Mouse (Mus musculus): ENCODE measurements at regions not wholly inside any gene's neighbourhood (a gene's known extent, or its start where the extent isn't known, plus 50 kb on each side); places are given as distances from the start of the nearest gene placed in this dataset.

DNA sequence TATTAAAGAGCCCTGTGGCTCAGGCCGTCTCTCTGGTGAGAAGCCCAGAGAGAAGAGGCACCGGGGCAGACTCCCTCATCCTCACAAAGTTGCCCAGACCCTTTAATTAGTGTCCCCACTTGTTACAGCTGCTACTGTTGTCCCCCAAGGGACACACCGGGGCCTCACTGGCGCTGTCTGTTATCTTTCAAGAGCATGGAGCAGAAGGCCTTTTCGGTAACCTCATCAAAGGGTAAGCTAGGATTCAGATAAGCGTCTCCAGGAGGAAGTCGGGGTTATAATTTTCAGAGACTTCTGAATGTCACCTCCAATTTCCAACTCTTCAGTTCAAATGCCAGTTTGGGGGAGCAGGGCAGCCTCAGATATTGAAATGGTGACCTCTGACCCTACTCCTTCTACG, 135.3 kb downstream of the Gm4791 start:
- H3K4me2 ChIP-seq = no peak overlapping the region
- H3K9me3 ChIP-seq = no peaks in the 10 kb centered on the region
- no peak overlapping the region for H3K27ac ChIP-seq (replicated peaks)
- H3K4me1 ChIP-seq (replicated peaks) = no peaks in the 10 kb centered on the region
- no peaks in the 10 kb centered on the region for H3K27me3 ChIP-seq
- 81% methylated on average over 8 of the region's 8 CpGs for WGBS
- no peak overlapping the region for H3K9ac ChIP-seq
- no peak for ATAC-seq (ENCODE audit: low FRiP score, low read depth)
- H3K36me3 ChIP-seq = no peaks in the 10 kb centered on the region
- H3K4me3 ChIP-seq = no peak overlapping the region

DNA sequence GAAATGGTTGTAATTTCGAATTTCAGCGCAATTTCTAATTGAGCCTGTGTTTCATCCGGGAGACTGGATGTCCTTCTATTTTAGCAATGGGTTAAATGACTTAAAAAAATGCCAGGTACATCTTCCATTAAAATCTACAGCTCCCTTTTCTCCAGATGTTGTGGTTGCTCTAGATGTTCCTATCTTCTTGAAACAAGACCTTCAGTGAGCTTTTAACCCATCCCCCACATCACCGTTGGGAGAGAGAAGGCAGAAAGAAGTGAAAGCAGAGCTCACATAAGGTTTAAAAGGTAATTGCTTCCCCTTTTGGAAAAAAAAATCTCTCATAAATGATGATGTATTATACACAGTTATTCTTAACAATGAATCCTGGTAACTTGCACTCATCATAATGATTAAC, 135.9 kb downstream of the Gm4791 start:
- 82% methylated on average over 4 of the region's 4 CpGs for WGBS
- no peak for ATAC-seq (ENCODE audit: low FRiP score, low read depth)
- H3K4me1 ChIP-seq (replicated peaks) = no peaks in the 10 kb centered on the region
- no peak overlapping the region for H3K4me2 ChIP-seq
- H3K27ac ChIP-seq (replicated peaks) = no peak overlapping the region
- H3K27me3 ChIP-seq = no peaks in the 10 kb centered on the region
- no peaks in the 10 kb centered on the region for H3K9me3 ChIP-seq
- H3K9ac ChIP-seq = no peak overlapping the region
- H3K4me3 ChIP-seq = no peak overlapping the region
- no peaks in the 10 kb centered on the region for H3K36me3 ChIP-seq

DNA sequence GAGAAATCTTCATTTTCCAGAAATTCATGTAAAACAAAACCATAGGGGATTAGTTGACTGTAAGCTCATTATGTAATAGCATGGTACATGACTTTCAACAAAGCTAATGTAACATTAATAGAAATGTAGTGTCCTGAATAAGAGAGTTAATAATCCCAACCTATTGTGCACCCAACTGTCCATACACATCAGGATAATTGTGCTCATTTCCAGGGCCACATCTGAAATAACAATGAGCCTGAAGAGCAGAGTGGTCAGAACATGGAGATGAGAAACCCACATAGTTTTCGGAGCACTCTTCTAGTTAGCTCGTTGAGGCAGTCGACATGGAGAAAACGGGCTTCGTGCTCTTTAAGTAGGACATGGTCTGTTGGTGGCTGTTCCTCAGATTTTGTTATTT, 138.1 kb downstream of the Gm4791 start:
- Histone ChIP-seq H3K27me3 (no peaks in the 10 kb centered on the region), H3K27ac (replicated peaks) (no peak overlapping the region), H3K9me3 (no peaks in the 10 kb centered on the region), H3K4me1 (replicated peaks) (no peaks in the 10 kb centered on the region), H3K4me2 (no peak overlapping the region), H3K4me3 (no peak overlapping the region), H3K36me3 (no peaks in the 10 kb centered on the region), H3K9ac (no peak overlapping the region)
- no peak for ATAC-seq (ENCODE audit: low FRiP score, low read depth)
- WGBS = 95% methylated on average over 5 of the region's 5 CpGs

DNA sequence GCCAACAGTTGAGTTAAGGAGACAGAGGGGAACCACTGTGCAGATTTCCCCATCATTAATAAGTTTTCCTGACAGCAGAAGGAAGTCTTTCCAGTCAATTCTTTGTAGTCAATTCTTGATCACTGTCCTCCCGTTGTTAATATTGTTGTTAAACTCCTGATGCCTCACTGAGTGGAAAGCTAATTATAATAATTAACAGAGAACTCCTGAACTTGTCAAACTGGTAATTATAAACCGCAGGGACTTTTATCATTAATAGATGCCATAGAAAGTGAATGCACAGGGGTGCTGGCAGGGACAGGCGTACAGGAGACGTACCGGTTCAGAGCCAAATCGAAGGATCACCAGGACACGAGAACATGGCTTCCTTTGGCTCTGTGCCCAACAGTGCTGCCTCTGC, 154.9 kb downstream of the Gm4791 start:
- H3K9me3 ChIP-seq = no peaks in the 10 kb centered on the region
- no peak overlapping the region for H3K27ac ChIP-seq (replicated peaks)
- no peak for ATAC-seq (ENCODE audit: low FRiP score, low read depth)
- H3K9ac ChIP-seq = no peak overlapping the region
- H3K27me3 ChIP-seq = no peaks in the 10 kb centered on the region
- no peak overlapping the region for H3K4me2 ChIP-seq
- WGBS = 73% methylated on average over 7 of the region's 7 CpGs
- no peaks in the 10 kb centered on the region for H3K36me3 ChIP-seq
- H3K4me1 ChIP-seq (replicated peaks) = no peaks in the 10 kb centered on the region
- no peak overlapping the region for H3K4me3 ChIP-seq

DNA sequence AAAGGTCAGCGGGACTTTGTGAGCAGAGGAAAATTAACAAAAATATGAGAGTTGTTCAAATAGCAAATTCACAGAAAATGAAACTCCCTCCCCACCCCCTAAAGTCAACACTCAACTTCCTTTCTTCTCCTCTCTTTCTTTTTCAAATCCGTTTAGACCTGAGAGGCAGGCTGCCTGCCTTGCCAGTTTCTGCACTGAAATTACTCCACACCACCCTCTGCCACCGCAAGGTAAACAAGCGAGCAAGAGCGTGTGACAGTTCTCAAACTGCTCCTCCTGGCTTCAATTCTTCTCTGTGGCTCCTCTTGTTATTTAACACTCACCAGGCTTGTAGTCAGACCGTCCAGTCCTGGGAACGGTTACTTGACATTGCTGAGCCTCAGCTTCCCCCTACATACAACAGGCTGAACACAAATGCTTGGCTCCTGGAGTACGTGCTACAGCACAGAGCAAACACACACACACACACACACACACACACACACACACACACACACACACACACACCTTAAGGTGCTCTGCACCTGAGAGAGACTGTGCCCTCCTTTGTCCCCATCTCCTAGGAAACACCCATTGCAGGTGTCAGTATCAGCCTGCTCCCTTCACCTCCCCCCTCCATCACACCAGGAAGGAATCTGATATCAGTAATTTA, 167.1 kb downstream of the Gm4791 start:
- no peak overlapping the region for H3K4me3 ChIP-seq
- H3K27me3 ChIP-seq = no peaks in the 10 kb centered on the region
- WGBS = 39% methylated on average over 8 of the region's 8 CpGs
- H3K9me3 ChIP-seq = no peaks in the 10 kb centered on the region
- no peak overlapping the region for H3K27ac ChIP-seq (replicated peaks)
- no peak overlapping the region for H3K4me2 ChIP-seq
- H3K4me1 ChIP-seq (replicated peaks) = peaks cover 7% of the 10 kb centered on the region
- no peaks in the 10 kb centered on the region for H3K36me3 ChIP-seq
- no peak overlapping the region for H3K9ac ChIP-seq
- ATAC-seq (ENCODE audit: low FRiP score, low read depth) = no peak

DNA sequence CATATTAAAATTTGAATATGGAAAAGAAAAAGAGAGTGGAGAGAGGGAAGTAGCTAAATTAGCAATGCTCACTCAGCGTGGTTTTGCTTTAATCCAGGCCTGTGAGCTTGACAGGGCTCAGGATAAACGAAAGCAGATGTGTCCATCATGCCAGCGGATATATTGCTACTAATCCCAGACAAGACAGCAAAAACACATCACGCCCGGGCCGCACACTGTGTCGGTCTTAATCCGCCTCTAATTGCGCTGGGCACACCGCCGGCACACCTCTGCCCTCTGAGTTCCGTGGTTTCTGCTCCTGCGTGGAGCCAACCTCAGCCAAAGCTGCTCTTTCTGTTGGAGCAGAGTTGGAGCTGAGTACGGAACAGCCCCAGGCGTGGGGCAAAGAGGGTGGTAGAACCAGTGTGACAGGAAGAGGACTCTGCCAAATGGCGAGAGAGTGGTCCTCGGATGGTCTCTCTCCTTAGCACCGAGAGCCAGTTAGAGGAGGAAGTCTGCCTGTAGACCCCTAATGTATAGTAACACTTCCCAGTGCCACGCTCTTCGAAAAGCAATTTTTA, 169.2 kb downstream of the Gm4791 start:
- no peak overlapping the region for H3K27ac ChIP-seq (replicated peaks)
- no peak overlapping the region for H3K9ac ChIP-seq
- 83% methylated on average over 20 of the region's 20 CpGs for WGBS
- no peaks in the 10 kb centered on the region for H3K27me3 ChIP-seq
- no peaks in the 10 kb centered on the region for H3K36me3 ChIP-seq
- no peak overlapping the region for H3K4me2 ChIP-seq
- peaks cover 7% of the 10 kb centered on the region for H3K4me1 ChIP-seq (replicated peaks)
- H3K9me3 ChIP-seq = no peaks in the 10 kb centered on the region
- no peak for ATAC-seq (ENCODE audit: low FRiP score, low read depth)
- no peak overlapping the region for H3K4me3 ChIP-seq

DNA sequence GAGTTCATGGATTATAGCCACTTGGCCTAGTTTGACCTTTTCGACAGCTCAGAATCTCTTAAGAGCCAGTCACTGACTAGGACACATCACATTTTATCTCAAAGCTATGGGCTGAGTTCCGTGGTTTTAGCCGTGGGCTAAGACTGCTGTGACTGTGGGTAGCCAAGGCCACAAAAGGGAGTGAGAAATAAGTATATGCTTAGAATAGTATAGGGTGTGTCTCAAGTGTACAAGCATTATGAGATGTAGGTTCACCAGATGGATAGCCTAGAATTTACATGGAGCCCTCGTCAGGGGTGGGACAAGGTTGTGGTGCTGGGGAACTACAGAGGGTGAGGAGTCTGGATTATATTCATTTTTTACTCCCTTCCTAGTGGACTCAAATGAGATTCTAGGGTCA, 177.5 kb downstream of the Gm4791 start:
- ATAC-seq (ENCODE audit: low FRiP score, low read depth) = no peak
- H3K9ac ChIP-seq = no peak overlapping the region
- H3K36me3 ChIP-seq = no peaks in the 10 kb centered on the region
- no peak overlapping the region for H3K4me2 ChIP-seq
- H3K9me3 ChIP-seq = no peaks in the 10 kb centered on the region
- H3K27me3 ChIP-seq = no peaks in the 10 kb centered on the region
- no peak overlapping the region for H3K27ac ChIP-seq (replicated peaks)
- no peak overlapping the region for H3K4me3 ChIP-seq
- 89% methylated on average over 4 of the region's 4 CpGs for WGBS
- no peaks in the 10 kb centered on the region for H3K4me1 ChIP-seq (replicated peaks)

DNA sequence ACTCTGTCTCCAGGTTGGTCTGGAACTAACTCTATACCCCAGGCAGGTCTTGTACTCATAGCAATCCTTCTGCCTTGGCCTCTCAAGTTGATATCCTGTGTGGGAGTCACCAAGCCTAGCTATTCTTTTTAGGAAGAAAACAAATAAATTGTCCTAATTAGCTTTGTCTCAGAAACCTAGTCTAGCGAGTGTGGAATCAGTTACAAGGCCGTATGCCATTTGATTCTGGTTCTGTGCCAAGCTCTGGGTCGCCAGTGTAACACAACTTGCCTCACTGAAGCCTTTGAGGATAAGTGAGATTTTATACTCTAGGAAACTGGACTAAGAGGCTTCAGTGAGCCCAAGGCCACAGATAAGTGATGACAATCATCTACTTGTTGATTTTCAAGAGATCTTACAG, 219.6 kb downstream of the Gm4791 start:
- Histone ChIP-seq H3K4me1 (replicated peaks) (no peaks in the 10 kb centered on the region), H3K27me3 (no peaks in the 10 kb centered on the region), H3K4me2 (no peak overlapping the region), H3K9me3 (no peaks in the 10 kb centered on the region), H3K9ac (no peak overlapping the region), H3K36me3 (no peaks in the 10 kb centered on the region), H3K4me3 (no peak overlapping the region), H3K27ac (replicated peaks) (no peak overlapping the region)
- ATAC-seq (ENCODE audit: low FRiP score, low read depth) = no peak
- 59% methylated on average over 3 of the region's 3 CpGs for WGBS

DNA sequence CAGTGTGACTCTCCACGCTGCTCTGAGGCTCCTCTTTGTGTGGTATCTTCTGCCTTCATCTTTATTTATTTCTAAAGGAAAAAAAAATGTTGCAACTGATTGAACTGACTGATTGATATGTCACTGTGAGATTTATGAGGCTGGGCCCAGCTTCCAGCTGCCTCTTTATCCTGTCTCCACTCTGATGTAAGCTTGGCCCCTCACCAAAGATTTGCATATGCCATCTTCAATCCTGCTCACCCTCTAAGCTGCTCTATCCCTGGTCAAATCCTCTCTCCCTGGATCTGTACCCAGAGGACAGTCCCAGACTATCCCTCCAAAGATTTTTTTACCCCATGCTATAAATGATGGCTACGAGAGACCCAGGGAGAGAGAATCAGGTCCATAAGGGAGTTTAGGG, 225.0 kb downstream of the Gm4791 start:
- WGBS = 47% methylated on average over 2 of the region's 2 CpGs
- H3K4me1 ChIP-seq (replicated peaks) = 0 out of 2 replicates have a peak, but pooled peaks cover 6% of the 10 kb centered on the region

DNA sequence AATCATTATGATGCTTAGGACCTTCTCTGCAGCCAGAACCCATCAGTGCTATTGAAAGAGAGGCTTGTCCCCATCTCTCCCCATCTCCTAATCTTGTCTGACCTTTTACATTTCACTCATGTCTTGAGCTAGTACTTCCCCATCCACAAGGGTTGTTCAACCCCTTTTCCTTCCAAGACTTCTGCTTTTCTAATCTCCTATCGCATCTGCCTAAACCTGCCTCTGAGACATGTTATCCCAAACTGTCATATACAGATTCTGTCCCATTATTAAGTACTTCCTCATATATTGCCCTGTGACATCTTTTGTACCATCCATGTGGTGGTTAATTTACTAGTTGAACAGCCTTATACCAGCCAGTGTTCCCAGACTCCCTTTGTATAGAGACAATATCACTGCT, 225.7 kb downstream of the Gm4791 start:
- Histone ChIP-seq H3K27ac (replicated peaks) (no peak overlapping the region), H3K4me3 (no peak overlapping the region), H3K4me1 (replicated peaks) (0 out of 2 replicates have a peak, but pooled peaks cover 6% of the 10 kb centered on the region), H3K9ac (no peak overlapping the region), H3K4me2 (no peak overlapping the region), H3K27me3 (no peaks in the 10 kb centered on the region), H3K9me3 (no peaks in the 10 kb centered on the region), H3K36me3 (no peaks in the 10 kb centered on the region)
- 94% methylated on average over 1 of the region's 1 CpGs for WGBS
- no peak for ATAC-seq (ENCODE audit: low FRiP score, low read depth)

More for the DNA sequence above, 225.0 kb downstream of the Gm4791 start:
- no peaks in the 10 kb centered on the region for H3K36me3 ChIP-seq
- no peak overlapping the region for H3K4me2 ChIP-seq
- no peak overlapping the region for H3K9ac ChIP-seq
- ATAC-seq (ENCODE audit: low FRiP score, low read depth) = no peak
- no peaks in the 10 kb centered on the region for H3K9me3 ChIP-seq
- H3K4me3 ChIP-seq = no peak overlapping the region
- no peaks in the 10 kb centered on the region for H3K27me3 ChIP-seq
- no peak overlapping the region for H3K27ac ChIP-seq (replicated peaks)

DNA sequence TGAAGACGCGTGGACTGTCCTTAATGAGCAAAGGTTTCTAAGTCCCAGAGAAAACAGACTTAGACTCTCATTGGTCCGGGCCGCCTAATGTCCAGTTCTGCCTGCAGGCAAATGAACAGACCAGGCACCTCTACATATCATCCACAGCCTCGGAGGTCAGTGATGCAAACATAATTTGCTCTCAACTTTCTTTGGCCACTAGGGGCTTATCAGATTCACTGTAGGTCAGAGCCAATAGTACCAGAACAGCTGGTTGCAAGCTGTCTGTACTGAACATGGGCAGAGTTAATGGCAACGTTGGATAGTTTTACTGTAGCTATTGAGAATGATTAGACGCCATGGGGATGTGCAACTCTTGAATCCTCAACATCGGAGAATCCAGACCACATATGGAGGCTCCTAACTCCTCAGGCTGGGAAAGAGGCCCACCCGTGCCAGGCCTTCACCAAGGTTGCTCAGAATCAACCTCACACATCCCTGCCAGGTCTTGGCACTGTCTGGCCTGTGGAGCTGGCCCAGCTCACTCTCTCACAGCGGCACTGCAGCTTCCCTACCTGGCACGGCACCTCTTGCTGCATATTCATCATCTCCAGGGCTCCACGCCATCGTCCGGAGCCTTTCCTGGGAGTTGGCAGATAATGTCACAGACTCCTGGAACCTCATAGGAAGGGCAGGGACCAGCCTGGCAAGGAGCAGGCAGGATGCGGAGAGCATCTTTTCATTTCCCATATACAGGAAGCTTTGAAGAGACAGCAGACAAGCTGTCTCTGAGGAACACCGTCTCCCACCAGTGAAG, 228.1 kb downstream of the Gm4791 start:
- Histone ChIP-seq H3K36me3 (no peaks in the 10 kb centered on the region), H3K4me3 (no peak overlapping the region), H3K4me1 (replicated peaks) (0 out of 2 replicates have a peak, but pooled peaks cover 6% of the 10 kb centered on the region), H3K9ac (no peak overlapping the region), H3K9me3 (no peaks in the 10 kb centered on the region), H3K27ac (replicated peaks) (no peak overlapping the region), H3K4me2 (no peak overlapping the region), H3K27me3 (no peaks in the 10 kb centered on the region)
- 0 out of 2 replicates have a peak, but pooled peaks have one; percentile 51 for ATAC-seq (ENCODE audit: low FRiP score, low read depth)
- WGBS = 82% methylated on average over 16 of the region's 16 CpGs

DNA sequence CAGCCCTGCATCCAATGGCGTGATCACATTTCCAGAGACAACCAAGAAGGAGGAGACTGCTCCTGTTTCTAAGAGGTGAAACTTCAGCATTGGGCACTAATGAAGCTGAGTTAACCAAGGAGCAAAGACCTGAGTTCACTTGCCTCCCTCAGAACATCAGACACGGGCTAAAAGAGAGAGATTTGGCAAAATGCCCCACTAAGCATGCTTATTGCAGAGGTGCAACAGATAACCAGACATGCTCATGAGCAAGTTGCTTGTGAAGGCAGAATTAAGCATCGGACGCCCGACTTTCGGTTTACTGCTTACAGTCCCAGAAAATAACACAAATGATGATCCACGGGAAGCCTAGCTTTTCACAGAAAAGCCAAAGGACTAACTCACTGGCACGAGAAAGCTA, 228.8 kb downstream of the Gm4791 start:
- Histone ChIP-seq H3K9ac (no peak overlapping the region), H3K9me3 (no peaks in the 10 kb centered on the region), H3K27ac (replicated peaks) (no peak overlapping the region), H3K4me2 (no peak overlapping the region), H3K36me3 (no peaks in the 10 kb centered on the region), H3K27me3 (no peaks in the 10 kb centered on the region), H3K4me1 (replicated peaks) (0 out of 2 replicates have a peak, but pooled peaks cover 6% of the 10 kb centered on the region), H3K4me3 (no peak overlapping the region)
- ATAC-seq (ENCODE audit: low FRiP score, low read depth) = no peak
- WGBS = 82% methylated on average over 8 of the region's 8 CpGs
